Mouse (Mus musculus) adrenal gland, postnatal 10 days (tissue): ENCODE data around the gene Nufip2. TPM values are rescaled to one million over a fixed set of nuclear protein-coding genes. Genes with fewer than 3 reads are reported as not detected.
A peak's percentile ranks its signal among the peaks of the same experiment; 100 is the strongest.
"Not testable (repeated sequence)": the region's sequence is repeated elsewhere in the genome, so short reads cannot be mapped to it uniquely, and the experiment has no call there.

Source experiments
- DNase-seq: peaks from one replicate; pipeline ENCODE4 v3.0.0; 2021; ENCODE audit warnings: mixed read lengths
- long read RNA-seq, 2 experiments: library from polyadenylated mRNA; stranded (forward); transcript quantifications; one replicate each; pipeline ENCODE4 v2.0.0; 2021
- total RNA-seq, 2 experiments: library from RNA; stranded (reverse); gene quantifications; 2 replicates each; pipeline ENCODE4 v1.2.3; 2021

Gene Nufip2
- 10 to 100 TPM; 66.1 to 69.1 TPM for total RNA-seq
- long read RNA-seq, experiment 1, full-length matches to known transcripts, result 4 of 15 reads
- long read RNA-seq, experiment 1, partial matches to known transcripts, result 5 of 15 reads
- long read RNA-seq, experiment 1, other reads (novel, unspliced or antisense), result 6 of 15 reads
- long read RNA-seq, experiment 2, full-length matches to known transcripts, result 4 of 8 reads
- long read RNA-seq, experiment 2, partial matches to known transcripts, result 0 of 8 reads
- long read RNA-seq, experiment 2, other reads (novel, unspliced or antisense), result 4 of 8 reads

DNA sequence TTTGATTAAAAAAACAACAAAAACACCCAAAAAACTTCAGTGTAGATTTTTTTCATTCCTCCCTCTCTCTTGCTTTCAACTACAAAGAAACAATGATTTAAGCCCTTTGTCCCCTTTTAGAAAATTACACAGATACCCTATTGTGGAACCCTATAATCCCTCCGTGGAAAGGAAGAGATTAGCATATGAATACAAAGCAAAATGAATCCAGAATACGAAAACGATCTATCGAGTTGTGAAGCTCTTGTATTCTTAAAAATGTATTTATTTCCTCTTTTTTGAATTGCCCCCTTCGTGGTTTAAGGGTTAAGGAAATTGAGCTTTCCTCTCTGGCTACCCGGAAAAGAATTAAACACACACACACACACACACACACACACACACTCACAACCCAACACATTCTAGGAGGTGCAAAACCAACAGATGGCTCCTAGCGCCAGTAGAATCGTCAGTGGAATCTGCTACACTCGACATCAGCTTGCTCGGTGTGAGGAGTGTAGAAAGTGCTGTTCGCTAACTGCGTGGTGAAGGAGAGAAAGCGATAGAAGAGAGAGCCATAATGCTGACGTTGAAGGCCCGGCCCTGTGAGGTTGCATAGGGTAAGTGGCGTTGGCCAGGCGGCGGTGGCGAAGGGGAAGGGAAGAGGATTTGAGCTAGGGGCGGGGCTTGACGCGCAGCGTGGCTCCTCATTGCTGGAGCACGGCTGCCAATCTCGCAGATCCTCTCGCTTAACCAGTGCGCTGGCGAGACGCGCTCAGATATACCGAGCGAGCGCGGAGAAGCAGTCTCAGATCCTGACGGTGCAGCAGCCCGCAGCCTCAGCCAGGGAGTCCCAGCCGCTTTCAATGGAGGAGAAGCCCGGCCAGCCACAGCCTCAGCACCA is at the start of gene Nufip2:
Gene Nufip2, plus strand, starts transcription at position 773 of the 883 bp plus-strand sequence.
- peak; percentile 99 for DNase-seq

DNA sequence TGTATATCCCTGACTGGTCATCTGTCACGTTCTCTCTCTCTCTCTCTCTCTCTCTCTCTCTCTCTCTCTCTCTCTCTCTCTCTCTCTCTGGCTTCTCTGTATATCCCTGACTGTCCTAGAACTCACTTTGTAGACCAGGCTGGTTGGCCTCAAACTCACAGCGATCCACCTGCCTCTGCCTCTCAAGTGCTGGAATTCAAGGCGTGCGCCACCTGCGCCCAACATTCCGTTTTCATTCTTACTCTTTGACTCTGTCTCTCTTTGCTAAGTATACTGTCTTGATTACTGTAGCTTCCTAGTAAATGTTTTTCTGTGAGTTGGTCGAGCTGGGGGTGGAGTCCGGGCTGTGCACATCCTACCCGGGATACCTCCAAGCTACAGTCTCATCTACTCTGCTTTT is 44.6 kb upstream of the Nufip2 start:
- DNase-seq, result no peak

DNA sequence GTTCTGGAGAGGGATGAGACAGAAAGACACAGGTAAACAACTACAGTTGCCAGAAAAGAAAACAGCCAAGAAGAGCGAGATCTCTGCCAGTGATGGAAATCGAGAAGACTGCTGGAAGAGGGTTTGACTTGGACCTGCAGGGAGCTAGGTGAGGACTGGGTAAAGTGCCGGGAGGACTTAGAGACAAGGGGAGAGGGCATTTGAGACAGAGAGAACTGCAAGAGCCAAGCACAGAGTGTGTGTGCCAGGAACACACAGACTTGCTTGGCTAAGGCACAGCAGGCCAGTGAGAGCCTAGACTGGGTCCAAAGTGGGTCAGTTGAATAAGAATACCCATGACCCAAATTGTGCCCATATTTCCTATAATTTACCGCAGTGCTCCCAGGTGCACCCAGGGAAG is 40.5 kb upstream of the Nufip2 start:
- DNase-seq, result no peak

- peak; percentile 43 for DNase-seq
These were observed 37.1 kb upstream of the Nufip2 start for GRCm38 (mm10) chr11:77648878-77649277.

- DNase-seq, result no peak
These were observed 33.5 kb upstream of the Nufip2 start for GRCm38 (mm10) chr11:77652484-77652883.

GRCm38 (mm10) chr11:77653406-77654190 is 32.4 kb upstream of the Nufip2 start:
- not testable (repeated sequence) for DNase-seq

DNA sequence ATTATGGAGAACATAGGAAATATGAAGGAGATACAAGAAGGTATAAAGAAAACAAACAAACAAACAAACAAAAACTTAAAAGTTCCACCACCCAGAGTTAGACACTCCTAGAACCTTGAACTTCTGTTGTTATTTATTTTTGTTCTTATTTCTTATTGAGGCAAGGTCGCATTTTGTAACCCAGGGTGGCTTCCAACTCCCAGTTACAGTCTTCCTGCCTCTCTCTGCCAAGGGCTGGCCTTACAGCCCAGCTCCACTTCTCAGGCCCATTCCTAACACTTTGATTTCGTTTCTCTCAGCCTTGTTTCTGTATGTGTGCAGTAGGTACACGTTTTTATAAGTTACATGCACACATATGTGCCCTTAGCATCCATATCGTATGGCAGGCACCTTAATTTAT is 26.0 kb upstream of the Nufip2 start:
- peak; percentile 16 for DNase-seq

- DNase-seq, result no peak
These were observed 22.3 kb upstream of the Nufip2 start for GRCm38 (mm10) chr11:77663639-77664038.

DNA sequence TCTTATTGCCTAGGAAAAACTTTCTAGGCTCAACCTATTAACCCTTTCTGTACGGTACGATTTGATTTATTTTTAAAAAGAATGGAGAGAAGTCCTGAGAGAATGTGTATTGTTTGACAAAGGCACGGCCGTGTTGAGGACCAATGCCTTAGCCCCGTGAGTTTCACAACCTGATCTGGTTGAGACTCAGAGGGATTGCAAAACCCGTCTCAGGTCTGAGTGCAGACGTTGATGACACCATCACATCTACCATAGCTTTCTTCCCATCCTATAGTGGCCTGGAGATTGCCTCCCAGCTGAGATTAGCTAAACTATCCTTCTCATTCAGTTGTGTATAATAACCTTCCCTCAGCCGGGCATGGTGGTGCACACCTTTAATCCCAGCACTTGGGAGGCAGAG is 21.9 kb upstream of the Nufip2 start:
- DNase-seq, result no peak

DNA sequence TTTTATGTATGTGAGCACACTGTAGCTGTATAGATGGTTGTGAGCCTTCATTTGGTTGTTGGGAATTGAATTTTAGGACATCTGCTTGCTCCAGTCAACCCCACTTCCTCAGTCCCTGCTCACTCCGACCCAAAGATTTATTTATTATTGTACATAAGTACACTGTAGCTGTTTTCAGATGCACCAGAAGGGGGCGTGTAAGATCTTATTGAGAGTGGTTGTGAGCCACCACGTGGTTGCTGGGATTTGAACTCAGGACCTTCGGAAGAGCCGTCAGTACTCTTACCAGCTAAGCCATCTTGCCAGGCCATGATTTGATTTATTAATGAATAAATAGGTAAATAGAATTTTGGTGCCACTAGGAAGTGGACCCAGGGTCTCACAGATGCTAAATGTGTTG is 20.6 kb upstream of the Nufip2 start:
- not testable (repeated sequence) for DNase-seq

GRCm38 (mm10) chr11:77666766-77667165 is 19.2 kb upstream of the Nufip2 start:
- DNase-seq, result not testable (repeated sequence)

DNA sequence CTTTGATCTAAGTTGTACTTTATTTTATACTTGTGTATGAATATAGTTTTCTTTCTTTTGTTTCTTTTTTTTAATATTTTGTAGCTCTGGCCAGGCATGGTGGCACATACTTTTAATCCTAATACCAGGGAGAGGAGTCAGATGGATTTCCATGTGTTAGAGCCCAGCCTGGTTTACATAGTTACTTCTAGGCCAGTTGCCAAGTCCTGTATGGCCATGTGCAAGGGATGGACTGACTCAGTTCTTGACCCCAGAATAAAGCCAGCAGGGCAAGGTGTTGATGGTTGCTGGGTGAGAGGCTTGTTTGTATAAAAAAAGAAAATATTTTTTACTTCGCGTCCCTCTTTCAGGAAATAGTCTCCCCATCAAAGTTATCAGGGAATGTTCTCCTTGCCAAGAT is 13.2 kb upstream of the Nufip2 start:
- no peak for DNase-seq

DNA sequence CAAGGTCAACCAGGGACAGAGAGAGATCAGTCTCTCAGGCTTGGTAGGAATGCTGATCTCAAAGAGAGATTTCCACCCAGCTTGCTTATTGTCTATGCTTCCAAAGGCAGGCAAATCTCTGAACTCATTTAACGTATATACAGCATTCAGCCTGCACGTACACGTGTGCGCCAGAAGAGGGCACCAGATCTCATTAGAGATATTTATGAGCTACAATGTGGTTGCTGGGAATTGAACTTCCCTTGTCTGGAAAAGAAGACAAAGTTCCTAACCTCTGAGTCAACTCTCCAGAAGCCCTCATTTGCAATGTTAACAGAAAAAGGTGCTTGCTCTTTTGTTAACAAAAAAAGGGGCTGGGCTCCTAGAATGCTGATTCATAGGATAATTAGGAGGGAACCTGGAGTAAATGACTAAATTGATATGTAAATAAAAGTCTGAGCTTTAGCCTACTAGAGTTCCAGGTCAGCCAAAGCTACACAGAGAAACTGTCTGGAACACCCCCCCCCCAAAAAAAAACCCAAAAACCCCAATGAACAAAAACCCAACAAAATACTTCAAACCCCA is 12.4 kb upstream of the Nufip2 start:
- no peak for DNase-seq

- no peak for DNase-seq
These were observed 5.9 kb upstream of the Nufip2 start for GRCm38 (mm10) chr11:77680018-77680417.

GRCm38 (mm10) chr11:77684896-77685295 is 1.1 kb upstream of the Nufip2 start:
- DNase-seq, result no peak

DNA sequence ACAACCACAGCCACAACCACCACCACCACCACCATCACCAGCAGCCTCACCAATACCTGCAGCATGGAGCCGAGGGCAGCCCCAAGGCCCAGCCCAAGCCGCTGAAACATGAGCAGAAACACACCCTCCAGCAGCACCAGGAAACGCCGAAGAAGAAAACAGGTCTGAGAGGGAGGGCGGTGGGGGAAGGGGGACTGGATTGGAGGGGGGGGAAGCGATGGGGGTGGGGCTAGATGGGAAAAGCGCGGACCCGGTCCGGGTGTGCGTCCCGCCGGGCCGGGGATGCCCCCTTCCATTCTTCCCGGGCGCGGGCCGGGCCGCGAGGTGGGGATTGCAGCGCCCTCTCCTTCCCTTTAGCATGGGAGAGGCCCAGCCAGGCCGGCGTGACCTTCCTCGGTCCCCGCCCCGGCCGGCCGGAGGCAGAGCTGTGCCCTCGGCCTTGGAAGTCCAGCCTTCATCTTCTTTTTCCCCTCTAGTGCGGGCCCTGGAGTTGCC is 438 bp downstream of the Nufip2 start:
- peak; percentile 66 for DNase-seq

DNA sequence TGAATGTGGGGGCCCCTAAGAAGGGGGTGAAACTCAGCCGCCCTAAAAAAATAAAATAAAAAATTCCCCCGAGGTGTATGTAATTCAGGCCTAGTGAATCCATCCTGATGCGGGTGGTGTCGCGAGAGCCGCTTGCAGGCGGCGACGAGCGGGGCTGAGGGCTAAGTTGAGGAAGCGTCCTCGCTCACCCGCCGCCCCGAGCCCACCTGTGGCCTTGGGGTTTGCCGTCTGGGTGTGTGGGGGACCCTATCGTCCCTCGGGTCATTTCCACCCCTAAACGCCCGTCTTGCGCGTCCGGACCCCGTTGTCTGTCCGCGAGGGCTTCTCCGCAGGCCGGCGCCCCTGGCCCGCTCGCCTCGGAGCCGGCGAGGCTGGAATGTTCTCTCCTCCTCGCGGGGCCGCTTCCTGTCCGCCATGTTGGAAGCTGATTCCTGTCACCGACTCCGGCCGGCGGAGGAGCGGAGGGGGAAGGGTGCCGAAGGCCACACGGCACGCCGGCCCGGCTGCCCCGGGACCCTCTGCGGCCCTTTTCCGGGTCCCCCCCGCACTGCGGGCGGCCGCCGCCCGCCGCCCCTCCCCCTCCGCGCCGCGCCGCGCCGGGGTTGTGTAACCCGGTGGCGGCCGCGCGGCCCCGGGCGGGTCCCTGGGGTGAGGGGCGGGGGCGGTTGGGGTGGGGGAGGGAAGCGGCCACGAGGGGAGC is 1.0 kb downstream of the Nufip2 start:
- peak; percentile 77 for DNase-seq

GRCm38 (mm10) chr11:77687541-77688131 is 1.7 kb downstream of the Nufip2 start:
- DNase-seq, result peak; percentile 58

DNA sequence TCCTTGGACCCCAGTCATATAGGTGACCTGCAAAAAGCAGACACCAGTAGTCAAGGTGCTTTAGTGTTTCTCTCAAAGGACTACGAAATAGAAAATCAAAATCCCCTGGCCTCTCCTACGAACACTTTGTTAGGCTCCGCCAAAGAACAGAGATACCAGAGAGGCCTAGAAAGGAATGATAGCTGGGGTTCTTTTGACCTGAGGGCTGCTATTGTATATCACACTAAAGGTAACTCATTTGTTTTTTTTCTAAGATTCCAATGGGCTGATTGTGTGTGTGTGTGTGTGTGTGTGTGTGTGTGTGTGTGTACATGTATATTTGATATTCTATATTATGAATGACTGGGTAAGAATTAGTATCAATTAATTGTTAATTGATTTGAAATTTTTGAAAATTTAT is 7.1 kb downstream of the Nufip2 start:
- no peak for DNase-seq

DNA sequence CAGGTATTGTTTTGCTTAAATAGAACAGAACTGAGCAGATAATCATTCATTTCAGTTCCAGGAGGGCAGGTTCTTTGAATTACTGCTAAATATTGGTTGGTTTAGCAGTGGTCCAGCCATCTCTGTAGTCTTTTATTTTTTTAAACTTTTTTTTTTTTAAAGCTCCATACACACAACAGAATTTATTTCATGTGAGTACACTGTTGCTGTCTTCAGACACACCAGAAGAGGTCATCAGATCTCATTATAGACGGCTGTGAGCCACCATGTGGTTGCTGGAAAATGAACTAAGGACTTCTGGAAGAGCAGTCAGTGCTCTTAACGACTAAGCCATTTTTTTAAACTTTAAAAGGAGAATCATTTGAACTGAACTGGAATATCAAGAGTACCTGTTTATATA is 11.3 kb downstream of the Nufip2 start:
- DNase-seq, result no peak

DNA sequence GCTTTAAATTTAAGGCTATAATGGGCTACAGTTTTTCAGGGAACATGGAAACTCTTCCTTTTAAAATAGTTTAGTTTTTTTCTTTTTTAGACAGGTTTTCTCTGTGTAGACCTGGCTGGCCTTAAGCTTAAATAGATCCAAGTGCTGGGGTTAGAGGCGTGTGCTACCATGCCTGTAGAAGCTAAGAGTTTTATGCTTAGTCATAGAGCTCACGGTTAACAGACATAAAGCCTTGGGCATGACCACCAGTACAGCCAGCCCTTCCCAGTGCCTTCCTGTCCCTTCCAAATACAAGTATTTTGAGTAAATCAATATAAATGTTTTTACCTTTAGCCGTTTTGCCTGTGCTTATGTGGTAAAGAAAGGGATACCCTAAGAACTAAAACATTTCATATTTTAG is 20.0 kb downstream of the Nufip2 start:
- no peak for DNase-seq
